Mouse (Mus musculus) frontal cortex, postnatal 36 days (tissue): ENCODE data around the gene Mmrn1.
"Not testable (repeated sequence)": the region's sequence is repeated elsewhere in the genome, so short reads cannot be mapped to it uniquely, and the experiment has no call there.

Source experiments
- DNase-seq, 2 experiments: peaks; one replicate each; pipeline ENCODE4 v3.0.0; 2022; ENCODE audit warnings: low spot score in 2 of 2

Gene Mmrn1

GRCm38 (mm10) chr6:60924676-60925075 lies at the start of gene Mmrn1:
Gene Mmrn1, plus strand, starts transcription at chr6:60924976.
- not testable (repeated sequence) for DNase-seq

DNA sequence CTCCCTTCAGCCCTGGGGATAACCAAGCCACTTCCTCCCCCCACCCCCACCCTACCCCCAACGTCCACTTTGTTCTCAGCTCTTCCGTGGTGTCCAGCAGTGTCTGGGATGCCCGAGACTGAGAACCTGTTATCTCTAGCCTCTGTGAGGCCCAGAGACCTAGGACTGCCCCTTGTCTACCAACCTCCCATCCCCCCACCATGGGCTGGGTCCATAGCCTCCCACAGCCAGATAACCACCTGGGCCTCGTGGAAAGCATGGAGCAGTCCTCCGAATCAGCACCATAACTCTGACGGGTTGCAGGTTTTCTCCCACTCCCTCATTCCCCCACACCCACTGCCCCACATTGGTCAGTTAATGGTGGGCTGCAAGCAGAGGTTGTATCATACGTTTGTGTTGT lies 44.4 kb upstream of the Mmrn1 start:
- no peak for DNase-seq

- DNase-seq: peak in 1 of 2 experiments; percentile 10
Measured at GRCm38 (mm10) chr6:60881534-60881933, 43.2 kb upstream of the Mmrn1 start.

- DNase-seq: no peak
Measured at GRCm38 (mm10) chr6:60907272-60907671, 17.5 kb upstream of the Mmrn1 start.

- peak; percentile 6 to 23 for DNase-seq
Measured at GRCm38 (mm10) chr6:60931364-60931763, 6.6 kb downstream of the Mmrn1 start.

- no peak for DNase-seq
Measured at GRCm38 (mm10) chr6:60934835-60935234, 10.1 kb downstream of the Mmrn1 start.

- DNase-seq: no peak
Measured at GRCm38 (mm10) chr6:60935448-60936130, 10.8 kb downstream of the Mmrn1 start.

DNA sequence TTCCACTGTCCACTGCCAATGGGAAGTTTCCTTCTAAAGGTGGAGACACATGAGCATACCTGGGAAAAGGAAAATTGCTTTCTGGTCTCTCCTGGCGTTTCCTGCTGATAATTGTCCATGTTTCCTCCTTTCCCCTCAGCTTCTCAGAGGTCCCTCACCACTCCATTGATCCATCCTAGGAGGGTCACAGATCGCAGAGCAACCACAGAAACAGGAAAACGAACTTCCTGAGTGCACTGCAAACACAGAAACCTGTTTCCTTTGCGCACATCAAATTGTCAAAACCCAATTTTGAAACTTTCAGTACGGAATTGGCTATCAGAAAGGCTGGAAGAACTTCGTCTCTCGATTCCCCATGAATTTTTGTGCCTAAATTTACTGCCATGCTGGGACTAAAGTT lies 19.4 kb downstream of the Mmrn1 start:
- no peak for DNase-seq

DNA sequence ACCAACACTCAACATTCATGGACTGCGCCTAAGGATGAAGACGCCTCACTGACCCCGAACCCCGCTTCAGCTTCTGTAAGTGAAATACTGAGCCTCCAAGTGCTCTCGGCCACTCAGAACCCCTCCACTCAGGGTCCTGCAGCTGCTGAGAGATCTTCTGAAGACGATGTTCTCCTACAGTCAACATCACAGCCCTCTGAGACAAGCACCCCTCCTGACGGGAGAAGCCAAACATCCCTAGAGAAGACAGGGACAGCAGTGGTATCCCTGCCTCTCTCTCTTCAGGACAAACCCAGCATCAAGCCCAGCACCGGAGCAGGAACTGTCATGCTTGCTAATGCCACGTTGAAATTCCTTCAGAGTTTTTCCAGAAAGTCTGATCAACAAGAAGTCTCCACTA lies 19.8 kb downstream of the Mmrn1 start:
- DNase-seq: no peak

DNA sequence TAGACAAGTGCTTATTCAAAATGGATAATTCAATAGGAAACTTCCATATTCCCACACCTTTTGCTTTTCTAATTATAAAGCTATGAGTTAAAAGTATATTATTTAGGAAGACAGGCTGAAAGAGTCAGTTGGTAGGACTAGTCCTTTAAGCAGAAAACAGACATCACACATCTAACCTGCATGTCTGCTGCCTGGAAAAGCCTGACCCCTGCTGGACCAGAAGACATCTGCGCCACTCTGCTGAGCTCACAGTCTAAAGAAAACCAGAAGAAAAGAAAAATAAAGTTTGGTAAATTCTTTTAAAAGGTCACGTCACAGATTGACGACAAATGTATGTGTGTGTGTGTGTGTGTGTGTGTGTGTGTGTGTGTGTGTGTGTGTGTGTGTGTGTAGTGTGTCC lies 25.6 kb downstream of the Mmrn1 start:
- DNase-seq: peak; percentile 30 to 36

GRCm38 (mm10) chr6:60961285-60961684 lies 36.5 kb downstream of the Mmrn1 start:
- no peak for DNase-seq

DNA sequence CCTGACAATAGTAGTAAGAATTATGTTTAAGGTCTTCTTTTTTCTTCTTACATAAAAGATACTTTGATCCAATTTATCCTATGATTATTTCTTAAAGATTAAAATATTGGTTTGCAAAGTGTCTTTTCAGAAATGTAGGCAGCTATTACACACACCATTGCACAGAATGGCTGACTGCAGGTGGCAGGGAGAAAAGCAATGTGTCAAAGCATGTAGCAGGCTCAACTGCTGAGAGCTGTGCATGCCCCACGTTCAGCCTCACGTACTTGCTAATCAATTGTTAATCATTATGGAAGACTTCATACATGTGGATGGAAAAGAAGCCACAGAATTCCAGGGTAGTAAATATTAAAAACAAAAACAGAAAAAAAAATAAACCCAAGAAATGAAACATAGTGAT lies 37.1 kb downstream of the Mmrn1 start:
- no peak for DNase-seq

GRCm38 (mm10) chr6:60962668-60963067 lies 37.9 kb downstream of the Mmrn1 start:
- DNase-seq: no peak

DNA sequence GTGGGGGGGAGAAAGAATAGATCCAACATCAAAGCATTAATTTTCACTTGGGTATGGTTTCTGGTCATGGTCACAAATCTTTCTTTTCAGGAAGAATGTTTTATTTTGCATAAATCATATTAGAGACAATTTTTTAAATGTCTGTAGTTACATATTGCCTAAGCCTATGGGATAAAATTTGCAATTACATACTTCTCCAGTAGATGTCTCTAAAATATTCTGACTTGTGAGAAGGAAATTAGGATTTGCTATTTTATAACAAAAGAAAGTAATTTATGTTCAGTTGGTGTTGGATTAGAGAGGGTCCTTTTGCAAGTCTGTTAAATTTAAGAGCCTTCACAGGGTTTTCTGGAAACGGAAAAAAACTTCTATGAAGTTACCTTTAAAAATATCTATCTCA lies 39.0 kb downstream of the Mmrn1 start:
- DNase-seq: no peak

GRCm38 (mm10) chr6:60966931-60967330 lies 42.2 kb downstream of the Mmrn1 start:
- DNase-seq: no peak

- no peak for DNase-seq
Measured at GRCm38 (mm10) chr6:60969407-60969806, 44.6 kb downstream of the Mmrn1 start.

DNA sequence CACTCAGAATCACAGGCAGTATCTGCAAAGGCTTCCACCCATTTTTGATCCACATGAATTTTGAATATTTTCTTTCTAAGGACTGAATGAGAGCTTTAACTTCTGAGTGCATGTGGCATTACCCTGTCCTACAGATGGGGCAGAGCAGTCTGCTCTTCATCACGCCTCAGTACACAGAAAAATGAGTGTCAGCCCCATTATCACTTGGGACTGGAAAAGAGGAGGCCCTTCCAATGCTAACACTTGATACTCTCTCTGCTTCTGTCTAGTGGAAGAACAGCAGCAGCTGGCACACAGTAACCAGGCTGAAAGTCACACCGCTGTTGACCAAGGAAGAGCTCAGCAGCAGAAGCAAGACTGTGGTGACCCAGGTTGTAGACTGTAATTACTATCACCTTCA lies 46.0 kb downstream of the Mmrn1 start:
- DNase-seq: no peak

DNA sequence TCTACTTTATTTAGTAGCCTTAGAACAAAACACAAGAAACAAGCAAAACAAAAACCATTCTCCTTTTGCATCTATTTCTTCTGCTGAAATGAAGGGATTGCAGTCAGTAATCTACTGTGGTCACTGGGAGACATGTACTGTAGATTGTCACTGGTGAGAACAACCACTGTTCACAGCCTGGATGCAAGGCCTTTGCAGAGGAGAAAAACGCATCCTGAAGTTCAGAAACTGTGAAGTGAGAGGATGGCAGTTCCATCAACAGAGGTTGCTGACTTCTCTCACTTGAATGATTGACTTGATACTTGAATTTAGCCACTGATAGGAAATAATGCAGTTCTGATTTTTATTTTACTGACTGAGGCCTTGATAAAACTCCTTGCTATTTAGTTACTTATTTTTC lies 53.8 kb downstream of the Mmrn1 start:
- no peak for DNase-seq

- DNase-seq: no peak
Measured at GRCm38 (mm10) chr6:60979039-60979438, 54.3 kb downstream of the Mmrn1 start.

DNA sequence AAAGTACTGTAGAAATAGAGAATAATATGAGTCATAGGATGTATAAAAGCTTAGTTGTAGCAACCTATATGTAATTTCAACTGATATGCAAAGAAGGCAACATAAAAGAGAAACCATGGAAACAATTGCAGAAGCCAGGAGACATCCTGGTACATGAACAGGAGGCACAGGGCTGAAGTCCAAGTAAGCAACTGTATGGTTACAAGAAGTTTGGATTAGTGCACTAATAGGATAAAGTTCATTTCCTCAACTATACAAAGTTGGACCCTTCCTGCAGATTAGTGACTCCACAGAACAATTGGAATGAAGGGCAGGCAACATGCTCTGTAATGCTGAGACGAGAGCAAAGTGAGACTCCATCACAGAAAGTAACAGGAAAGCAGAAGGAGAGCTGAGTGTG lies 59.6 kb downstream of the Mmrn1 start:
- no peak for DNase-seq

- no peak for DNase-seq
Measured at GRCm38 (mm10) chr6:60985919-60986318, 61.1 kb downstream of the Mmrn1 start.

DNA sequence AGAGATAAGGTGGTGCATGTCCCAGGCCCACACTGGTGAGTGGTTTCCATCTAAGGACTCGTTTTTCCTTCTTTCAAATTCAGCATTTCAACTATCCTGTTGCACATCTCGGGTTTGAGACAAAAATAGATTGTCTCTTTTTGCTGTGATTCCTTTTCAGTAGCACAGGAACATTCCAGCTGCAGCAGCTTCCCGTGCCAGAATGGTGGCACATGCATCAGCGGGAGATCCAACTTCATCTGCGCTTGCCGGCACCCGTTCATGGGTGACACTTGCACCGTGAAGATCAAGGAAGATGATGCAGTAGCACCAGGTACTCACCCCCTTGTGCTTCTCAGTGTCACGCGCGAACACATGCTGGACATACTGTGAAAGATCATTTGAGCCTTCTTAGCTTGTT lies 62.1 kb downstream of the Mmrn1 start:
- peak; percentile 9 to 28 for DNase-seq

DNA sequence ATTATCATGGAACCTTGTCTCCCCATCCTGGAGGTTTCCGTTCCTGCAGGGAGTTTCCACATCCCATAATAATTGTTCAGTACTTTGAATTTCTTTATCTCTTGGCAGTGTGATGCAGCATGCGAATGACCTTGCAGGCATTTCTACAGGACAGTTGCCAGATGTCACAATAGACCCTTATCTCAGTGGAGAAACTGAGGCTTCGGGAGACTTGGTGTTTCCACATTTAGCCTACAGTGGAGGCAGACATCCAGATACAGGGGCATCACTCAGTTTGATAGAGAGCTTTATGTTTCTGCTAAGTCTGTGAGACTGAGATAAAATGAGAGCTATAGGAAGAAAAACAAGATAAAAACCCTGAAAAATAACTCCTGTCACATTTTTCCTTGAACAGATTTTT lies 63.0 kb downstream of the Mmrn1 start:
- no peak for DNase-seq

- DNase-seq: no peak
Measured at GRCm38 (mm10) chr6:60992366-60992765, 67.6 kb downstream of the Mmrn1 start.
